Mouse (Mus musculus): ENCODE measurements around the gene Fcgr1. TPM values are rescaled to one million over a fixed set of nuclear protein-coding genes. Genes with fewer than 3 reads are reported as not detected.
"Not testable (repeated sequence)": the region's sequence is repeated elsewhere in the genome, so short reads cannot be mapped to it uniquely, and the experiment has no call there.

Gene Fcgr1
- total RNA-seq (2015) (0.37 and 1.2 TPM in 2 replicates), total RNA-seq (2017) (0.14 and 0.21 TPM in 2 replicates)

- ATAC-seq (replicated peaks; ENCODE audit: poor library complexity) = peak; percentile 87
Observed at GRCm38 (mm10) chr3:96293787-96294186, at the start of gene Fcgr1. Fcgr1 (minus strand) TSS chr3:96293969.

GRCm38 (mm10) chr3:96342652-96343051, 48.9 kb upstream of the Fcgr1 start:
- ATAC-seq (replicated peaks; ENCODE audit: poor library complexity) = not testable (repeated sequence)

GRCm38 (mm10) chr3:96342100-96342499, 48.3 kb upstream of the Fcgr1 start:
- not testable (repeated sequence) for ATAC-seq (replicated peaks; ENCODE audit: poor library complexity)

- peak; percentile 82 for ATAC-seq (replicated peaks; ENCODE audit: poor library complexity)
Observed at GRCm38 (mm10) chr3:96340611-96341312, 47.0 kb upstream of the Fcgr1 start.

GRCm38 (mm10) chr3:96338849-96339480, 45.2 kb upstream of the Fcgr1 start:
- no peak for ATAC-seq (replicated peaks; ENCODE audit: poor library complexity)

- no peak for ATAC-seq (replicated peaks; ENCODE audit: poor library complexity)
Observed at GRCm38 (mm10) chr3:96338043-96338442, 44.3 kb upstream of the Fcgr1 start.

- ATAC-seq (replicated peaks; ENCODE audit: poor library complexity) = no peak
Observed at GRCm38 (mm10) chr3:96337269-96337668, 43.5 kb upstream of the Fcgr1 start.

- ATAC-seq (replicated peaks; ENCODE audit: poor library complexity) = no peak
Observed at GRCm38 (mm10) chr3:96336636-96337035, 42.9 kb upstream of the Fcgr1 start.

- ATAC-seq (replicated peaks; ENCODE audit: poor library complexity) = no peak
Observed at GRCm38 (mm10) chr3:96335591-96335990, 41.8 kb upstream of the Fcgr1 start.

GRCm38 (mm10) chr3:96335163-96335550, 41.4 kb upstream of the Fcgr1 start:
- ATAC-seq (replicated peaks; ENCODE audit: poor library complexity) = no peak

GRCm38 (mm10) chr3:96334175-96335162, 40.7 kb upstream of the Fcgr1 start:
- ATAC-seq (replicated peaks; ENCODE audit: poor library complexity) = no peak

GRCm38 (mm10) chr3:96333396-96334174, 39.8 kb upstream of the Fcgr1 start:
- ATAC-seq (replicated peaks; ENCODE audit: poor library complexity) = no peak

GRCm38 (mm10) chr3:96332631-96333395, 39.0 kb upstream of the Fcgr1 start:
- peak; percentile 53 for ATAC-seq (replicated peaks; ENCODE audit: poor library complexity)

GRCm38 (mm10) chr3:96332000-96332399, 38.2 kb upstream of the Fcgr1 start:
- ATAC-seq (replicated peaks; ENCODE audit: poor library complexity) = no peak

- ATAC-seq (replicated peaks; ENCODE audit: poor library complexity) = no peak
Observed at GRCm38 (mm10) chr3:96331438-96331837, 37.7 kb upstream of the Fcgr1 start.

- ATAC-seq (replicated peaks; ENCODE audit: poor library complexity) = no peak
Observed at GRCm38 (mm10) chr3:96330603-96331002, 36.8 kb upstream of the Fcgr1 start.

GRCm38 (mm10) chr3:96330181-96330580, 36.4 kb upstream of the Fcgr1 start:
- ATAC-seq (replicated peaks; ENCODE audit: poor library complexity) = no peak

- peak; percentile 9; the same call in 1 of the 2 replicates for ATAC-seq (replicated peaks; ENCODE audit: poor library complexity)
Observed at GRCm38 (mm10) chr3:96328730-96329387, 35.1 kb upstream of the Fcgr1 start.

- ATAC-seq (replicated peaks; ENCODE audit: poor library complexity) = peak; percentile 32
Observed at GRCm38 (mm10) chr3:96328060-96328729, 34.4 kb upstream of the Fcgr1 start.

Data from megakaryocyte progenitor cell, adult 5-6 weeks (primary cell).